Mouse (Mus musculus): Measurements from ENCODE around the gene Dcpp3.

DNA sequence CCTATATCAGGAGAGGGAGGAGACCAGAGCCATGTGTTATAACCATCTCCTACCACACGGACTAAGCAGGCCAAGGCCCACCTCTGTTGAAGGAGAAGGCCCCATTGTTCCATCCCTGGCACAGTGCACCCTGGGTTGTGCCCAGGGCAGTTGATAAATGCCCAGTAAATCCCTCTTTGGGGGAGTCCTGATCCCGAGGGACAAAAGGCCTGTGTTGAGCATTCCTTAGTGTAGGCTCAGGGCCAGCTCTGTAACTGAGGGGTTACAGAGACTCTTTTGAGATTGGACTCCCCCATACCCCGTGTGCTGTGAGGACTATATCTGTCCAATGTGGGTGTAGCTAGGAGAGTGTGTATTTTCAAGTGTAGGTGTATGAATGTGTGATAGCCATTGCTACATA lies 40.5 kb upstream of the Dcpp3 start:
- TF ChIP-seq CTCF (IDR thresholded peaks at IDR 0.05; ENCODE audit: control insufficient read depth, insufficient read depth, insufficient replicate concordance, low read depth, low read length), result no peak
- no peak for TF ChIP-seq POLR2A (IDR thresholded peaks at IDR 0.05; ENCODE audit: control insufficient read depth, low read depth, low read length)
